In the genomic region with DNA sequence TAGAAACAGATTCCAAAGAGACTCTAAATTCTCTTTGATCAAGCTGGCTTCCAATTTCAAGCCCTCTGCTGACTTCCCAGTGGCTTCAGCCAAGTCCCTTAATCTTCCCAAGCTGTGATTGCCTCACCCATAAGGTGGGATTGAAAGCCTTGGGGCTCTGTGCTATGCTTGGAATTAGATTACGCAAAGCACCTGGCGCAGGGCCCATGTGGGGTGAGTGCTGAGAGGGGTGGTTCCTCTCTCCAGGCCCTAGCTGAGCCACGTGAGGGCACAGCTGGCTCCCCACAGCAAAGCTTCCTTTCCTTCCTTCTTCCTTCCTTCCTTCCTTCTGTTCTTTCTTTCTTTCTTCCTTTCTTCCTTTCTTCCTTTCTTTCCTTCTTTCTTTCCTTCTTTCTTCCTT, we compare ENCODE assay signal across 8 mouse cellular contexts. TPM values are rescaled to one million over a fixed set of nuclear protein-coding genes. Genes with fewer than 3 reads are reported as not detected.
DNase-seq lines count a peak whose midpoint lies in the region; ATAC-seq lines count a peak whose summit lies in the region.

No protein-coding gene starts in this region.

- H3K4me3 ChIP-seq in kidney, embryonic 16.5 days (ENCODE audit: low read length) = no peak overlapping the region
- no peak overlapping the region for H3K4me3 ChIP-seq in midbrain, embryonic 16.5 days (ENCODE audit: low read depth, low read length)

- H3K4me2 ChIP-seq in kidney, embryonic 16.5 days (replicated peaks; ENCODE audit: low read depth, low read length) = no peak overlapping the region
- H3K4me2 ChIP-seq in midbrain, embryonic 16.5 days (ENCODE audit: low read length) = no peak overlapping the region

- no peak for ATAC-seq in kidney, embryonic 16.5 days (ENCODE audit: low FRiP score, low TSS enrichment)
- ATAC-seq in midbrain, embryonic 16.5 days = no peak

- no peak overlapping the region for H3K9ac ChIP-seq in kidney, embryonic 16.5 days (replicated peaks; ENCODE audit: low read length)
- H3K9ac ChIP-seq in midbrain, embryonic 16.5 days (ENCODE audit: low read depth, low read length) = no peak overlapping the region

- no peaks in the 10 kb centered on the region for H3K4me1 ChIP-seq in kidney, embryonic 16.5 days (ENCODE audit: insufficient read depth, low read length)
- no peaks in the 10 kb centered on the region for H3K4me1 ChIP-seq in midbrain, embryonic 16.5 days (ENCODE audit: control insufficient read depth, insufficient read depth, low read length)

- peak; percentile 65 for DNase-seq in kidney, adult 18-20 months
- peak; percentile 72 to 75 for DNase-seq in gastrocnemius, adult 8-10 months (ENCODE audit: low spot score in 2 of 2)
- DNase-seq in kidney, postnatal 25 days = peak; percentile 73 to 79
- DNase-seq in testis, postnatal 14 days (ENCODE audit: low spot score) = peak; percentile 66
- DNase-seq in embryo, embryonic 9.5 days (ENCODE audit: extremely low spot score) = no peak
- DNase-seq in spleen, adult 12 weeks (ENCODE audit: low spot score) = no peak

- 67% methylated on average over 3 of the region's 3 CpGs for WGBS in kidney, embryonic 16.5 days
- 65% methylated on average over 3 of the region's 3 CpGs for WGBS in midbrain, embryonic 16.5 days

- H3K36me3 ChIP-seq in kidney, embryonic 16.5 days (ENCODE audit: insufficient read depth, low read length) = no peaks in the 10 kb centered on the region
- no peaks in the 10 kb centered on the region for H3K36me3 ChIP-seq in midbrain, embryonic 16.5 days (ENCODE audit: control insufficient read depth, insufficient read depth, low read length)

- no peaks in the 10 kb centered on the region for H3K9me3 ChIP-seq in kidney, embryonic 16.5 days (ENCODE audit: low read length)
- H3K9me3 ChIP-seq in midbrain, embryonic 16.5 days (replicated peaks; ENCODE audit: control insufficient read depth, low read length, poor library complexity, severe bottlenecking) = no peaks in the 10 kb centered on the region

- no peak overlapping the region for H3K27ac ChIP-seq in kidney, embryonic 16.5 days (ENCODE audit: low read length)
- no peak overlapping the region for H3K27ac ChIP-seq in midbrain, embryonic 16.5 days (ENCODE audit: low read length)

- no peaks in the 10 kb centered on the region for H3K27me3 ChIP-seq in kidney, embryonic 16.5 days (ENCODE audit: insufficient read depth, low read length)
- H3K27me3 ChIP-seq in midbrain, embryonic 16.5 days (ENCODE audit: control insufficient read depth, insufficient read depth, low read depth, low read length) = no peaks in the 10 kb centered on the region

RNA-seq across cellular contexts. Expression of gene Bod1, which starts 54.4 kb away (rescaled TPM):
- 81.8 and 88.4 TPM in 2 replicates for polyA plus RNA-seq in kidney, embryonic 16.5 days (2015; fragmentation: Nextera tagmentation; extraction: Ambion mirVana)
- 100 to 1,000 TPM; 162 to 214 (median 179) TPM for total RNA-seq in gastrocnemius, adult 8-10 months (2022)
- polyA plus RNA-seq in midbrain, embryonic 16.5 days (2015; fragmentation: Nextera tagmentation; extraction: Ambion mirVana) = 126 and 134 TPM in 2 replicates

Comparison
In these comparisons a context has a peak if more than half of its experiments do, and no peak if none do; other contexts are left out.
1. DNase-seq: peak in kidney, adult 18-20 months (single experiment), gastrocnemius, adult 8-10 months (2 of 2), kidney, postnatal 25 days (2 of 2) and testis, postnatal 14 days (single experiment); none in embryo, embryonic 9.5 days (single experiment) and spleen, adult 12 weeks (single experiment).